Mouse (Mus musculus) forebrain, embryonic 10.5 days (tissue): ENCODE data around the gene Hhat. TPM values are rescaled to one million over a fixed set of nuclear protein-coding genes. Genes with fewer than 3 reads are reported as not detected.

Source experiments
- DNase-seq: peaks from one replicate; pipeline ENCODE4 v3.0.0-alpha.2; 2017; ENCODE audit warnings: low spot score; ENCODE audit errors: extremely low spot score
- H3K27ac ChIP-seq: fragments of 300-500 bp; sonication (generic); 2 replicates; pipeline ENCODE4 v1.5.1; 2016; ENCODE audit warnings: mild to moderate bottlenecking
- H3K27me3 ChIP-seq: fragments of 300-500 bp; sonication (generic); 2 replicates; pipeline ENCODE4 v1.6.1; 2016; ENCODE audit warnings: mild to moderate bottlenecking; ENCODE audit not compliant: poor library complexity, severe bottlenecking
- H3K36me3 ChIP-seq: fragments of 300-500 bp; sonication (generic); replicated peaks from 2 replicates; pipeline ENCODE4 v1.6.1; 2016; ENCODE audit warnings: mild to moderate bottlenecking, moderate library complexity
- H3K4me1 ChIP-seq: fragments of 300-500 bp; sonication (generic); 2 replicates; pipeline ENCODE4 v1.6.1; 2016
- H3K4me3 ChIP-seq: fragments of 300-500 bp; sonication (generic); 2 replicates; pipeline ENCODE4 v1.5.1; 2016; ENCODE audit warnings: mild to moderate bottlenecking, moderate library complexity
- H3K9me3 ChIP-seq: fragments of 300-500 bp; sonication (generic); 2 replicates; pipeline ENCODE4 v1.6.1; 2016; ENCODE audit warnings: mild to moderate bottlenecking, moderate library complexity
- WGBS: fragments of 180-500 bp; shearing (Covaris S2); methylation state at CpG from one replicate; pipeline ENCODE4 v1.1.7; 2016; 5-methylcytosine and 5-hydroxymethylcytosine counted together
- polyA plus RNA-seq: library from polyadenylated mRNA; unstranded; fragments of >200 nt; fragmentation: Nextera tagmentation; extraction: Ambion mirVana; gene quantifications from 2 replicates; pipeline ENCODE4 v1.2.1, GENCODE M21; 2016

The Hhat gene
- polyA plus RNA-seq, 1 experiment from 2014 or later: 7.6 TPM

- H3K27ac ChIP-seq: no peak overlapping the region
- no peak for DNase-seq
- no peaks in the 10 kb centered on the region for H3K36me3 ChIP-seq
- H3K4me3 ChIP-seq: no peak overlapping the region
- no peaks in the 10 kb centered on the region for H3K9me3 ChIP-seq
- WGBS: 93% methylated on average over 7 of the region's 7 CpGs
- no peaks in the 10 kb centered on the region for H3K27me3 ChIP-seq
- H3K4me1 ChIP-seq: no peaks in the 10 kb centered on the region
These were observed 294.3 kb downstream of the Hhat start for GRCm38 (mm10) chr1:192476704-192477103.

- Histone ChIP-seq H3K36me3 (no peaks in the 10 kb centered on the region), H3K9me3 (no peaks in the 10 kb centered on the region), H3K4me3 (no peak overlapping the region), H3K27me3 (no peaks in the 10 kb centered on the region), H3K27ac (no peak overlapping the region), H3K4me1 (no peaks in the 10 kb centered on the region)
- WGBS: 91% methylated on average over 6 of the region's 6 CpGs
- no peak for DNase-seq
These were observed 297.9 kb downstream of the Hhat start for GRCm38 (mm10) chr1:192473134-192473533.

- no peaks in the 10 kb centered on the region for H3K9me3 ChIP-seq
- no peaks in the 10 kb centered on the region for H3K27me3 ChIP-seq
- H3K27ac ChIP-seq: no peak overlapping the region
- DNase-seq: no peak
- H3K36me3 ChIP-seq: no peaks in the 10 kb centered on the region
- no peaks in the 10 kb centered on the region for H3K4me1 ChIP-seq
- 59% methylated on average over 4 of the region's 4 CpGs for WGBS
- no peak overlapping the region for H3K4me3 ChIP-seq
These were observed 298.7 kb downstream of the Hhat start for GRCm38 (mm10) chr1:192472366-192472765.

- H3K4me1 ChIP-seq: no peaks in the 10 kb centered on the region
- WGBS: 87% methylated on average over 4 of the region's 4 CpGs
- no peak for DNase-seq
- no peaks in the 10 kb centered on the region for H3K9me3 ChIP-seq
- no peaks in the 10 kb centered on the region for H3K27me3 ChIP-seq
- H3K36me3 ChIP-seq: no peaks in the 10 kb centered on the region
- no peak overlapping the region for H3K27ac ChIP-seq
- no peak overlapping the region for H3K4me3 ChIP-seq
These were observed 307.3 kb downstream of the Hhat start for GRCm38 (mm10) chr1:192463732-192464131.

GRCm38 (mm10) chr1:192457526-192458206, 313.4 kb downstream of the Hhat start:
- Histone ChIP-seq H3K27me3 (no peaks in the 10 kb centered on the region), H3K4me3 (no peak overlapping the region), H3K27ac (no peak overlapping the region), H3K36me3 (no peaks in the 10 kb centered on the region), H3K9me3 (no peaks in the 10 kb centered on the region), H3K4me1 (peaks cover 16% of the 10 kb centered on the region)
- DNase-seq: peak; percentile 35
- 86% methylated on average over 6 of the region's 6 CpGs for WGBS

- H3K9me3 ChIP-seq: no peaks in the 10 kb centered on the region
- DNase-seq: no peak
- peaks cover 16% of the 10 kb centered on the region for H3K4me1 ChIP-seq
- WGBS: 88% methylated on average over 3 of the region's 3 CpGs
- no peak overlapping the region for H3K27ac ChIP-seq
- no peaks in the 10 kb centered on the region for H3K36me3 ChIP-seq
- no peaks in the 10 kb centered on the region for H3K27me3 ChIP-seq
- H3K4me3 ChIP-seq: no peak overlapping the region
These were observed 314.0 kb downstream of the Hhat start for GRCm38 (mm10) chr1:192457037-192457436.

GRCm38 (mm10) chr1:192454981-192455380, 316.0 kb downstream of the Hhat start:
- H3K9me3 ChIP-seq: no peaks in the 10 kb centered on the region
- H3K27ac ChIP-seq: no peak overlapping the region
- no peaks in the 10 kb centered on the region for H3K27me3 ChIP-seq
- no peaks in the 10 kb centered on the region for H3K36me3 ChIP-seq
- 48% methylated on average over 4 of the region's 4 CpGs for WGBS
- H3K4me1 ChIP-seq: peaks cover 16% of the 10 kb centered on the region
- no peak overlapping the region for H3K4me3 ChIP-seq
- DNase-seq: no peak

- Histone ChIP-seq H3K27ac (no peak overlapping the region), H3K36me3 (no peaks in the 10 kb centered on the region)
These were observed 316.5 kb downstream of the Hhat start for GRCm38 (mm10) chr1:192454501-192454900.

GRCm38 (mm10) chr1:192451722-192452121, 319.3 kb downstream of the Hhat start:
- WGBS: 82% methylated on average over 4 of the region's 4 CpGs
- Histone ChIP-seq H3K27me3 (no peaks in the 10 kb centered on the region), H3K4me3 (no peak overlapping the region), H3K36me3 (no peaks in the 10 kb centered on the region), H3K4me1 (peaks cover 16% of the 10 kb centered on the region), H3K27ac (no peak overlapping the region), H3K9me3 (no peaks in the 10 kb centered on the region)
- no peak for DNase-seq

More at GRCm38 (mm10) chr1:192454501-192454900, 316.5 kb downstream of the Hhat start:
- DNase-seq: no peak
- Histone ChIP-seq H3K4me3 (no peak overlapping the region), H3K4me1 (peaks cover 16% of the 10 kb centered on the region), H3K9me3 (no peaks in the 10 kb centered on the region), H3K27me3 (no peaks in the 10 kb centered on the region)
- 79% methylated on average over 1 of the region's 1 CpGs for WGBS

GRCm38 (mm10) chr1:192450425-192450824, 320.6 kb downstream of the Hhat start:
- Histone ChIP-seq H3K36me3 (no peaks in the 10 kb centered on the region), H3K27me3 (no peaks in the 10 kb centered on the region), H3K4me1 (peaks cover 14% of the 10 kb centered on the region), H3K9me3 (no peaks in the 10 kb centered on the region), H3K27ac (no peak overlapping the region), H3K4me3 (no peak overlapping the region)
- no peak for DNase-seq

- no peak for DNase-seq
- H3K4me3 ChIP-seq: no peak overlapping the region
- H3K4me1 ChIP-seq: peaks cover 13% of the 10 kb centered on the region
- H3K9me3 ChIP-seq: no peaks in the 10 kb centered on the region
- no peak overlapping the region for H3K27ac ChIP-seq
- WGBS: 66% methylated on average over 4 of the region's 4 CpGs
- no peaks in the 10 kb centered on the region for H3K27me3 ChIP-seq
- no peaks in the 10 kb centered on the region for H3K36me3 ChIP-seq
These were observed 321.3 kb downstream of the Hhat start for GRCm38 (mm10) chr1:192449572-192450351.

- DNase-seq: no peak
- WGBS: 87% methylated on average over 1 of the region's 1 CpGs
- Histone ChIP-seq H3K9me3 (no peaks in the 10 kb centered on the region), H3K4me3 (no peak overlapping the region), H3K36me3 (no peaks in the 10 kb centered on the region), H3K27me3 (no peaks in the 10 kb centered on the region), H3K27ac (no peak overlapping the region), H3K4me1 (peaks cover 17% of the 10 kb centered on the region)
These were observed 322.5 kb downstream of the Hhat start for GRCm38 (mm10) chr1:192448512-192448911.

GRCm38 (mm10) chr1:192447666-192448065, 323.4 kb downstream of the Hhat start:
- H3K27me3 ChIP-seq: no peaks in the 10 kb centered on the region
- no peaks in the 10 kb centered on the region for H3K36me3 ChIP-seq
- no peaks in the 10 kb centered on the region for H3K9me3 ChIP-seq
- no peak overlapping the region for H3K27ac ChIP-seq
- no peak overlapping the region for H3K4me3 ChIP-seq
- peaks cover 17% of the 10 kb centered on the region for H3K4me1 ChIP-seq
- WGBS: 67% methylated on average over 2 of the region's 2 CpGs
- DNase-seq: no peak
